Mouse (Mus musculus) frontal cortex, postnatal 10 days (tissue): ENCODE measurements around the gene Pnma1.
A peak's percentile ranks its signal among the peaks of the same experiment; 100 is the strongest.

Experiments used
- DNase-seq, 2 experiments: peaks; one replicate each; pipeline ENCODE4 v3.0.0; 2022; ENCODE audit warnings: low spot score in 2 of 2, mixed read lengths in 1 of 2

The Pnma1 gene

DNA sequence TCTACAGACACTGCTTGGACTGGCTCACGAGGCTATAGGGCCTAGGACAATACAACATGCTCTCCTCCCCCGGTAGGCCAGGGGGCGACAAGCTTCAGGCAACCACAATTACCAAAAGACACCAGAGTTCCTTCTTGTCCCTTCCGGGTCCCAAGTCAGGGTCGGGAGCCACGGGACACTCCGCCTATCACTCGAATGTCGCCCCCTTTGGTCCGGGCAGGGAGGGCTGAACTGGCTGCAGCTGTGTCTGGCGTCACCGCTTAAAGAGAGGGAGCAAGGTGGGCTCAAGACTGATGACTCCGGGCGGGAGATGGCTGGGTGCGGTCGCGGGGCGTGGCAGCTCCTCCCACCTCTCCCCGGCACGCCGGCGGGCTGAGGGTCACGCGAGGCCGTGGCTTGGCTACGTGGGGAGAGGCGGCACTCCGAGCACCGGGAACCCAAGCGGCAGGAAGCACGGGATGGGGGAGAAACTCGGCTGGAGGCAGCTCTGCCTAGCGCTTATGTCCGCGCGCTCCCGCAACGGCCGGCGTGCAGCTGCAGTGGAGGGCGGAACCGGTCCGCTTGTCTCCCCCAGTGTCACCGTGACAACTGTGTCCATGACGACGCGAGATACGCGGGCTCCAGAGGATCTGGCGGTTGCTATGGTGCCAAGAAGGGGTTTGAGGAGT lies at the start of gene Pnma1:
TSS of gene Pnma1 (minus strand) at position 536 of the 668 bp plus-strand sequence.
- DNase-seq: peak; percentile 75 to 86

DNA sequence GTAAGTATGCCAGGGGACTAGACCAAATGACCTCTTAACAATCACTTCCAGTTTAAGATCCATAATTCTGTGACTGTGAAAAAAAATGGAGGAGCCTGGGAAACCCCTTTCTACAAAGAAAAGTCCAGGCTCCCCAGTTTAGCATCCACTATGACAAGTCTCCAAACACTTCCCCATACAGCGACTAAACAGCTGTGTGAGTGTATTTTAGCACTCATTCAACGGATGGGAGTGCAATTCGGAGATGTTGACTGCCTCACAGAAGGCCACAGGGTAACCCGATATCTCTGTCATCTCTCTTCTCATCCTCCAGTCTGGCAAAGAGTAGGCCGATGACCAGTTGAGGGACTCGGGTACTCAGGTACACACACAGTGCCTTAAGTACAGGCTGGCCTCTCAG lies 46.9 kb upstream of the Pnma1 start:
- no peak for DNase-seq

DNA sequence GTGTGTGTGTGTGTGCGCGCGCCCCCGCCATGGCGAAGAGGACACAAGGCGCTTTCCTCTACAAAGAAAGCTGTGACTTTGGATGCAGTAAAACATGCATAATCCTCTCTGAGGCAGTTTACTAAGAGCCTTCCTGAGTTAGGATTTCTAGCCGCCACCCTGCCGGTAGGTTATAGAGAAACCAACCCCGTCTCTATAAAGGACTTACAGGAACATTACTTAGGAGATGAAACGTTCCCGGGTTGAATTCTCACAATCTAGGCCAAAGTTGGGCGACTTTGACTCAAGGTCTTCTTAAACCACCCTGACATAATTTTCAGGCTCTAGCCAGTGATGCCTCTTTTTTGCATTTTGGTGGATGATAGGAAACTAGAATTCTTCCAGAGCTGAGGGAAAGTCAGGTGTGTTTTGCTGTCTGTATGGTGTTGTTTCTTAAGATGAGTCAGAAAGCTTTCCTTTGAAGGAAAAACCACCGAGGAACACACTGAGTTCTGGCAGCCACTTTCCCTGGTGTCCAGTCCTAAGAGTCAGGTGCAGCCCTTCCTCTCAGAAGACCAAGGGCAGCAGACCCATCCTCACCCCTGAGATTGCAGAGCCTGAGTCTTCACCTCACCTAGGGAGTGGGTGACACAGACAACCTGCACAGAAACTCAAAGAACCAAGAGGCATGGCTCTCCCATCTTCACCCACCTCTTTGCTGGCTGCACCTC lies 46.3 kb upstream of the Pnma1 start:
- no peak for DNase-seq

DNA sequence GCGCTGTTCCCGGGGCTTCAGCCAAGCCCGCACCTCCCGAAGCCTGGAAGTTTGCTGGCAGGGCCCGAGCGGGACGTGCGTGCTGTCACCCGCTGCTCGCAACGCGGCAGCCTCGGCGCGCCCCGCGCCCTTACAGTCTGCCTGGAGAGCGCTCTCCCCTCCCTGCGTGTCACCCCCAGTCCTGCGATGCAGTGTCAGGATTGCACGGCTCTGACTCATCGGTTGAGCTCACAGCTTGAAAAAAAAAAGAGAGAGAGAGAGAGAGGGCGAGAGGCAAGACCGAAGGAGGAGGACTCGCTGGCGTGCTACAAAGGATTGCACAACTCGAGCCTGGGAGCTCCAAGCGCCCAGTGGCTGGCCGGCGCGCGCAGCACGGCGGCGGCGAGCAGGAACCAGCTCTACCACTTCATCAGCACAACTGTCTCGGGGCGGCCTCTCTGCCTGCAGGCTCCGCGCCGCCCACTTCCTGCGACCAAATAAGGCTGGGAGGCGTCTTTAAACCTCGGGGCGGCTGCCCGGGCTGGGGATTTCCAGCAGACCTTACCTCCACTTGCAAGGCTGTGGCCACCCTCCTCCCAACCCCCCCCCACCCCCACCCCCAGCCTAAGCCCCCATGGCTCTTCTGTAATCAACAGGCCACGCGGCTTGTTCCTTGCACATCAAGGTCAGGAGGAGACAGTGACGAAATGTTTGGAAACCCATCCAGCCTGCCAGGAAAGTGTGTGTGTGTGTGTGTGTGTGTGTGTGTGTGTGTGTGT lies 45.5 kb upstream of the Pnma1 start:
- DNase-seq: peak; percentile 88 to 91

DNA sequence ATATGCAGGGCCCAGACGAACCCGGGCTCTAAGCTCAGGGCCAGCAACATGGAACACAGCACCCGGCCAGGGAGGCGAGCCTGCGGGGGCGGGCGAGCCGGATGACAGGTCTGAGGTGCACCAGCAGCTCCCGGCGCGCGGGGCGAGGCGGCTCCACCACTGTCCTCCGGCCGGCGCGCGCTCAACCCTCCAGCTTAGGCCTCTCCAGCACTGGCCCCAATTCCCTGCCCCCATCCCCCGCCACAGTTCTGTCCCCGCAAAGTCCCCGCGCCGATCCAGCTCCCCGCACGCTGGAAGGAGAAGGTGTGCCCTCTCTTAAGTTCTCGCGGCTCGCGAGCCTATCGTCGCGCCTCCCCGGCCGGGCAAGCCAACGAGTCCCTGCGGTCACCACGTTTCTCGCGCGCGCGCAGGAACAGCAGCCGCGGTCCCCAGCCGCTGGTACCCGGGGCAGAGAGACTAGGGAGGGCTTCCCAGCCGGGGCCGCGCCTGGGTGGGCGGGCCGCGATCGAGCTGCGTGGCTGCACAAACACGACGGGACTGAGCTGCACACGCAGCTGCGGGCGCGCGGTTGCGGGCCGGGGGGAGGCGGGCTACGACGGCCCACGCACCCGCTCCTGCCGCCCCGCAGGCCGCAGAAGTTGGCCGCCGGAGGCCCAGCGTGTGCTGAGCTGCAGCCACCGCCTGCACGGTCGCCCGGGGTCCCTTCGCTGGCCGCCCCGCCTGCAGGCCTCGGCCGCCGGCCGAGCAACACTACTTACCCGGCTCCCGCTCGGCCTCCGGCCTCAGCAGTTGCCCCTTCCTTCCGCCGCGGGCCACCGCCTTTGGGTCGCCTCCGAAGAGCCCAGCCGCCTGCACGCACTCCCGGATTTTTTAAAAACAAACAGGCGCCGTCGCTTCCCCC lies 44.7 kb upstream of the Pnma1 start:
- peak in 1 of 2 experiments; percentile 66 for DNase-seq

DNA sequence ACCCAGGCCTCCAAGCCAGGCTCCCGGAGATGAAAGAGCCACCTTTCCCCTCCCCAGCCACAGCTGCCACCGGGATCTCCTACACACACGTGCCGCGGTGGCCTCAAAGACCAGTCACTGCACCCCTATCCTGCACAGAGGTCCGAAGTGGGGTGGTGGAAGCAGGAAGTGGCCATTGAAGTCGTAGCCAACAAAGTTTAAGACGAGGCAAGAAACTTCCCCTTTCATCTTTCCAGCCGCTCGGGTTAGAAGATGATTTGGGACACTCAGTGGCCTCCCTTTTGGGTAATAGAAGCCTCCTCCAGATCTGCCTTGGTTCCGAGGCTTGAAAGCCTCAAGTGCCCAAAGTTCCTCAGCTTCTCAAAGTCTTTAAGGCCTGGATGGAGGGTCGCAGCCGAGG lies 44.0 kb upstream of the Pnma1 start:
- DNase-seq: no peak

DNA sequence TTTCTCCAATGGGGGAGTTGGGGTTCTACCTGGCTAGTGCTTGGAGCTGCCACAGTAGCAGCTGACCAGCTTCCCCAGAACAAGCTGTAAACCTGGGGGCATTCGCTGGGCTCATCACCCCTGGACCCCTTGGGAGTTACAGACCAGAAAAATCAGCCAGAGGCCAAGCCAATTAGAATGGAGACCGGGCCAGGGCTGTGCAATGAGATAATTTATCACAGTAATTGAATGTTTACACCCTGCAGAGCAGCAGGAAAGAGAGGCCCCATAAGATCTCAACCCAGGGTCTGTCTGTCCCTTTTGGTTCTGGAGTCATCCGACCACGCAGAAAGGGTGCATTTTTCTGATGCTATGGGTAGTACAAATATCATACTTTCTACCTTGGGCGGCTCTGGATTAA lies 43.5 kb upstream of the Pnma1 start:
- no peak for DNase-seq

DNA sequence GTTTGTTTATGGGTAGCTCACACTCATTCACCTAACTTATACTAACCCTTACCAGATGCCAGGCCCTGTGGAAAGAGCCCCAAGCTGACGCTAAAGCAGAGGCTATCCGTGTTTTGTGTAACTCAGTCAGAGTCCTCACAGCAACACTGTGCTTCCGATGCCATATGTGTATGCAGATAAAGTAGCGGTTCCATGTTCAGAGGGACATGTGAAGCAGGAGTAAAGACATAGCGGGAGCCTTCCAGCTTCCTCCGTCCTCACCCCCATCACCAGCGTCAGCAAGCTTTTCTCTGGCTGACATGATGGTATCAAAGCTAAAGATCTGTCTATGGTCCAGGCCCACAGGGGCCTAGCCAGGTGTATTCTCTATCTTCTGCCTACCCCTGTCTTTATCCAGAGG lies 42.9 kb upstream of the Pnma1 start:
- no peak for DNase-seq

DNA sequence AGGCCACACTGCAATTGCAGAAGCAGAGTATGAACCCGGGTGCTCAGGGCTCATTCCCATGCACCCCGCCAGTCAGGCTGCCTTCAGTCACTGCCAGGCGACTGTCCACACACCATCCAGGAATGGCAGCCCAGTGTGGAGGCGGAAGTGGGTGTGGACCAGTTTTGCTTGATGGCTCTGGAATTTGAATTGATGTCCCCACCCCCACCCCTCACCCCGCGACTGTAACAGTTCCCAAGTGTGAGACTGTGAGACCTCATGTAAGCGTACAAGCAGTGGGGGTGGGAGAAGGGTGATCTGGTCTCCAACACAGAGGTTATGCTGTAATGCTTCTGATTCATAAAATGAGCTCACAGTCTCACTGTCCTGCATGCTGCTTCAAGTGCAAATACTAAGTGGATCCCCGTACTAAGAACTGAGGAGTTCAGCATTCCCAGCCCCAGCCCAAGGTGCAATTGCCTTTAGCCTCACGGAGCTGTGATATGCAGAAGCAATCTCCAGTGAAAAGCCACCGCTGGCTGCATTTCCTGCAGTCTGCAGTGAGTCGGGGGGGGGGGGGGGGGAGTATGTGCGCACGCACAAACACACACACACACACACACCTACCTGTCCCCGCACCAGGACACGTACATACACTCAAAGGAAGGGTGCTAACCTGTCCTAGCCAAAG lies 42.0 kb upstream of the Pnma1 start:
- no peak for DNase-seq

DNA sequence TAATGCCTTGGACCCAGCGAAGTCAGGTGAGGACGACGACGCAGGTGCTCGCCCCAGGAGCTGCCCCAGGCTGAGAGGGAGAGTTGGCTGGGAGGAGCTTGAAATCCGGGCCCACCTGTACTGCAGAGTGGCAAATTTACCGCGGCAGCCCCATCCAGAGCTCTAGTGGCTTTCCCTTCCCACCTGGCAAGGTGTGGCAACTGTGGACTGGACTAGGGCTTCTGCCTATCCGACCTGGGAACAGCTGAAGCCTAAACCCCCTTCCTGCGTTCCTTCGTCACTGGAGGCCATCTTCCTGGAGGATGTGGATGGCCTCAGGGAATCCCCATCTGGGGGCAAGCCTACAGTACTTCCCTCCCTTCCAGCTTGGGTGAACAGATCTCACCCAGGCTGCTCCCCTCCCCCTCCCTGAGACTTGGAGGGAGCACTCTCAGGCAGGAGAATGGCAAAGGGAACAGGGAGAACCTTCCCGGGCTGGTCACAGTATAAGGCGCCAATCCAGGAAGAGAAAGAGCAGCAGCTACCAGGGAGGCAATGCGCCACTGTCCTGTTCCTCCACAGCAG lies 40.7 kb upstream of the Pnma1 start:
- DNase-seq: no peak

DNA sequence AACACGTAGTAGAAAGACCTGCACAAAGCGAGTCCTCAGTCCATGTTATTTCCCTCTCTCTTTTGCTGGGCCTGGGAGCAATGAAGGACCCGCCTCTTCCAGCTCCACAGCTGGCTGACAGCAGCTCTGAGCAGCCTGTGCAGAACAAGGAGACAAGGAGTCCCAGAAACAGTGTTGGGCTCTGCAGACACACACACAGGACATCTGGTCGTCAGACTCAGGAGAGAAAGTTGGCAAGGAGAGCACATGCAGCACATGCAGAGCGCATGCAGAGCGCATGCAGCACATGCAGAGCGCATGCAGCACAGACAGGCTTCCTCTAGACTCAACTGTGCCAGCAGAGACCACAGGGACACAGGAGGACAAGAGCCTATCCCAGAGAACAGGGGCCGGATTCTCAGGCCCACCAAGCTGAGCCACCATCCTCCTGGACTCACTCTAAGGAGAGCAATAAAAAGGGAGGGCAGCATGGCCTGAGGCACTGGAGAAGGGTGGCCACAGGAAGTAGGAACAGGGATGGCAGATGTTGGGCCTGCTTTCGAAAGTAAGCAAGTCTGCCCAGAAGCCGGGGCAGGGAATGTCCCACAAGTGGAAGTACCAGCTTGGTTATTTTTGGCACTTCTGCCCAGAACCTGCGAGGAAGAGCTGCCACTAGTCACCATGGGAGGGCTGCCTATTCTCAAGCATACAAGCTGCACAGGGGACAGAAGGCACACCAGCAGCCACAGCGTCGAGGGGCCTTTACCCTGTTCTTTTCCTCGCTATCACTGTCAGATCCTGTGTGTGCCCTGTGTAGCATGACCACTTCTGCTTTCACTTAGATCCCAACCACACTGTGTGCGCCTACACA lies 39.7 kb upstream of the Pnma1 start:
- no peak for DNase-seq

DNA sequence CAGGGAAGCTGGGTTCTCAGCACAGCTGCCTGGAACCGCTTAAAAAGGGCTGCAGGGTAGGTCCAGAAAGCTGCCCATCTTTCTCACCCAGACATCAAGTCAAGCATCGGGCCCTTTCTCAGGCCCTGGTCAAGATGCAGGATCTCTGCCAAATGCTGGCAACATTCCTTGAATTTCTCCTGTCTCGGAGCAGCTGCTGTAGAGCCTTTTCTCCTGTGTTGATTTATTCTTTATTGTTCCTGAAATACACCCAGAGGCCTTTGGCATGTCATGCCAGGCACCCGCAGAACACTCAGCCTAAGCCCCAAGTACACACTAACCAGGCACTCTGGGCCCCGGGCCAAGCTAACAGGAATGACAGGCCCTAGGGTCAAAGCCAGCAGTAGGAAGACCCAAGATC lies 38.7 kb upstream of the Pnma1 start:
- DNase-seq: no peak

DNA sequence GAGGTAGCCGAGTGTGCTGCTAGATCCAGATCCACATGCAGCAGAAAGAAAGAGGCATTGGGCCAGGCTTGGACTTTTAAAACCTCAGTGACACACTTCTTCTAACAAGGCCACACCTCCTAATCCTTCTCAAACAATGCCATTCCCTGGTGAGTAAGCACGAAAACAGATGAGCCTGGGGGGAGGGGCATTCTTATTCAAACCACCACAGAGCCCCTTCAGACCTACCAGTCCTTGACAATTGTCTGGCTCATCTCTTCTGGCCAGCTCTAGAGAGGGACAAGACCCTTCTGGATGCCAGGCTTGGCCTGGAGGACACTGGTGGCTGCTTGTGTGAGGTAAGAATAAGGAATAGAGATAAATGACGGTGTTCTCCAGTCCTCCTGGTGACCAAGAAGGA lies 38.2 kb upstream of the Pnma1 start:
- DNase-seq: no peak

DNA sequence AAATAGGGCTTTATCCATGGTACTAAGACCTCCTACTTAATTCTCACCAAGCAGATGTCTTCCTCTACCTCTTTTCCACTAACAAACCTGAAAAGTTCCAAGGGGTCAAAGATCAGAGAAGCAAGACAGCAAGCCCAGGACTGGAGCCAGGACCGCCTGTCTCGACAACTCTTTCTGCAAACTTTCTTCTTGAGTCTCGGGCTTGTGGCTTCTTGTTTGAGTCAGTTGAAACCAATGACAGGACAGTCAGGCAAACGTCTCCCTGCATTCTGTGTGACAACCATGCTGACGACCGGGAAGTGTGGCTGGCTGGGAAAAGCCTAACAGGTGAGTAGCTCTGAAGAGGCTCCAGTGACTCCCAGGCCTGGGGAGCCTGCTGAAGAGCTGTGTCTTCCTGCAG lies 37.3 kb upstream of the Pnma1 start:
- DNase-seq: no peak

DNA sequence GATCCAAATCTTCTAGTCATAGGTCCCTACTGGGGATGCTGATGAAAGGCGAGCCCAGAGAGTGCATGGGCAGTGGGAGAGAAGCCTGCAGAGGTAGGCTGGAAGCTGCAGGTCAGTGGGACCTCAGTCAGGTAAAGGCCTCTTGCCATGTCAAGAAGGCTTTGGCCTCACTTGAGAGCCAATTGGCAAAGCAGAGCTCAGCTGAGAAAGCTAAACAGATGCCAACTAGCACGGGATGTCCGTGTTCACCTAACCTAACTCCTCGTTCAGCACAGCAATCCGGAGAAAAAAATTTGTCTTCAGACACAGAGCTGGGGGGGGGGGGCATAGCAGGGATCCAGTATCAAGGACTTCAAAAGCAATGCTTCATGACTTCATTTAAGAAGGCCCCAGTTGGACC lies 36.7 kb upstream of the Pnma1 start:
- no peak for DNase-seq

DNA sequence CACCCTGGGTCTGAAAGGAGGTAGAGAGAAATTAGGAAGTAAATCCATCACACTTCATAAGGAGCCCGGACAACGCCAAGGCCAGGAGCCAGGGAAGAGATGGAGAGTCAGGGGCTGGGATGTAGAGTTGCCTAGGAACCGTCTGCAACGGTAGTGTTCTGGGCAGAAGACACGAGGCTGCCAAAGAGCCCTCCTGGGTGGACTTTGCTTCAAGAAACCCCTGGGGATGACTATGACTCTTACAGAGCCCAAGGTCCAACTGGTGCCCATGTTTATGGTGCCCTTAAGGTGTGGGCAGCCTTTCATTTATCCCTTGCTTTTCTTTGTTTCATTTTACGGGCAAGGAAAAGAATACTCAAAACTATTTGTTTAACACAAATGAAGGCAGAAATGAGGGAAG lies 33.7 kb upstream of the Pnma1 start:
- DNase-seq: no peak

DNA sequence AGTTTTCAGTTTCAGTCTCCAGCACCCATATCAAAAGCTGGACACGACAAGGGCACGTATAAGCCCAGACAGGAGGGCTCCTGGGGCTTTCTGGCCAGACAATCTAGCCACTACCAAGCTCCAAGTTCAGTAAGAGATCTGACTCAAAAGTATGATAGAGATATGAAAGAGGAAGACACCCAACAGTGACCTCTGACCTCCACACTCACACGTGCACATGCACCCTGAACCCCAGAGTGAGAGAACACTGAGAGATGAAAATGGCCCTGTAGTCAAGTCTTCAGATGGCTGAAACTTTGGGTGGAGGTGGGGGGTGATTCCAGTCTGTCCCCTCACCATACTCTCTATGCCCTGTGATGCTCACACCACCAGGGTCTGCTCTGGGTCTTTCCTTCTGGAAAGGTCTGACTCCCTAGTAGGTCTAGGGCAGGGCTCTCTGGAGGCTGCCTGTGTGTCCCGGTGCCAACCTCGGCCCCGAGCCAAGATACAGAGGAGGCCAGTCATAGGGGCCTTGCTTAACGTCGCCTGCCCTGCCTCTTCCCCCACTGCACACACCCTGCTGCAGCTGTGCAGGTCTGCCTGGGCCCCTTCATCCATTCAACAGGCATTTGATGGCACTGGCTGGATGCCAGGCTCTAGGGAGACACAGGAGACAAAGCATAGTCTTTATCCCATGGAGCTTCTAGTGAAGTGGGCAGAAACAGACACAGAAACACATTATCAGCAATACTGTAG lies 32.6 kb upstream of the Pnma1 start:
- peak; percentile 54 to 59 for DNase-seq

DNA sequence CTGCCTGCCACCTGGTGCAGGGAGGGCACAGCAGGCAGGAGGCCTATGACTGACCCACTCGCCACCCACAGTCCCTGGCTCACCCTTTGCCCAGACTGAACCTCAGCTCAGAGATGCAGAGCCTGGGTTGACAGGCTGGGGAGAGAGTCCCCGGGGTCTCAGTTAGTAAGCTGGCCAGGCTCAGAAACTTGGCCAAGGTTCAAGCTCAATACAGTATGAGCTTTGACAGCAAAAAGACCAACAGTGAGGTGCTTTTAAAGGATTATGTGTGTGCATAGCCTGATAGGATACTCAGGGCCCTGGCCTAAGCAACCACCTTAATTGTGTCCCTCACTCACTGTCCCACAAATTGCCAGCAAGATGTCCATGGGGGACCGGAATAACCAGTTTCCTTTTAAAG lies 31.8 kb upstream of the Pnma1 start:
- DNase-seq: no peak
